Mouse (Mus musculus): ENCODE results near the gene Ciao1. TPM values are rescaled to one million over a fixed set of nuclear protein-coding genes. Genes with fewer than 3 reads are reported as not detected.
"Not testable (repeated sequence)": the region's sequence is repeated elsewhere in the genome, so short reads cannot be mapped to it uniquely, and the experiment has no call there.

Gene Ciao1
- total RNA-seq (2017), result 34.3 and 35.6 TPM in 2 replicates

GRCm38 (mm10) chr2:127247592-127248333, at the start of gene Ciao1, which contains the start of gene Tmem127:
TSS of gene Ciao1 (minus strand) at chr2:127247816.
TSS of gene Tmem127 (plus strand) at chr2:127247908.
- ATAC-seq (replicated peaks in 1 of 2; ENCODE audit: insufficient read depth in 1 of 2, low FRiP score in 2 of 2, low TSS enrichment in 1 of 2, low read depth in 1 of 2, poor library complexity in 2 of 2, severe bottlenecking in 2 of 2), result peak; percentile 97

DNA sequence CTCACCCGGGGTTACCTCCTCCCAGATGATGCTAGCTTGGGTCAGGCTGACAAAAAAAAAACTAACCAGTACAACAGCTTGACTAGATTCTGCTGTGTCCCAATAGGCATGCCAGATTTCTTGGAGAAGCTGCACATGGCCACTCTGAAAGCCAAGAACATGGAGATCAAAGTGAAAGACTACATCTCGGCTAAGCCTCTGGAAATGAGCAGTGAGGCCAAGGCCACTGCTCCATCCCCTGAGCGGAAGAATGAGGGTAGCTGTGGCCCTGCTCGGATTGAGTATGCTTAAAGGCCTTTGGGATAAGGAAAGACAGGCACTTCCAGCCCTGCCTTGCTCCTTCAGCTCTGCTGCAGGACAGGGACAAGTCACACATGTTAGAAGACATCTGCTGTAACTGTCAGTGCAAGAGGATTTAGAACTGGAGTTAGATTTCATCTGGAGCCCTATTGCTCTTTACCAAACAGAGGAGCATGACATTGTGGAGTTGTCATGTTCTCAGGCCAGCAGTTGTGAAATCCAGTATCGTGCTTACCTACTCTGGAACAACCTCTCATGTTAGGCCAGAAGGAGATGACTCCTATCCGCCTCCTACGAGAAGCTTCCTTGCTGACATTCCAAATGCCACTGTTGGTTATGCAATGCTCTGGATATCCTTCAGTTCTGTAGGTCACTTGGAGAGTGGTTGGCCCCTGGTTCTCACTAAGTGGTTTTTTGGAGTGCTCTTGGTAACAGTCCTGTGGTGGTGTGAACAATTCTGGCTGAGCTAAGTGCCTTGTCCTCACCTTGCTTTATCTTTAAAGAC, 49.6 kb upstream of the Ciao1 start:
- ATAC-seq (replicated peaks in 1 of 2; ENCODE audit: insufficient read depth in 1 of 2, low FRiP score in 2 of 2, low TSS enrichment in 1 of 2, low read depth in 1 of 2, poor library complexity in 2 of 2, severe bottlenecking in 2 of 2), result no peak

- ATAC-seq (replicated peaks in 1 of 2; ENCODE audit: insufficient read depth in 1 of 2, low FRiP score in 2 of 2, low TSS enrichment in 1 of 2, low read depth in 1 of 2, poor library complexity in 2 of 2, severe bottlenecking in 2 of 2), result no peak
These were observed 44.6 kb upstream of the Ciao1 start for GRCm38 (mm10) chr2:127292250-127292649.

DNA sequence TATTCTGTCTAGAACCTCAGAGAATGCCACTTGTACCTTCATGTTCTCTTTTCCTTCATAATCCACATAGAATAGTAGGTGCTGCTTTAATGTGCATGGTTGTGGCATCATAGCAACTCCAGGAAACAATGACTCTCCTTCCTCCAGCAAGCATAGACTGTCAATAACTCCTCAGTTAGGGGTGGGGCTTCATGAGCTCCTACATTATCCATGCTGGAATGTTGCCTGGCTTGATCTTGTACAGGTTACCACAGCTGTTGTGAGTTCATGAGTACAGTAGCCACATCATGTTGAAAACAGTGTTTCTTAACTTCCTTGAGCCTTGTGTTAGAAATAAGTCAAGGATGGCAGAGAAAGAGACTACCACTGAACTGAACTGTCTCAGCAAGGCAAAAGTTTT, 30.5 kb upstream of the Ciao1 start:
- ATAC-seq (replicated peaks in 1 of 2; ENCODE audit: insufficient read depth in 1 of 2, low FRiP score in 2 of 2, low TSS enrichment in 1 of 2, low read depth in 1 of 2, poor library complexity in 2 of 2, severe bottlenecking in 2 of 2), result peak in 1 of 2 experiments; percentile 36; a peak in 1 of 4 replicates

DNA sequence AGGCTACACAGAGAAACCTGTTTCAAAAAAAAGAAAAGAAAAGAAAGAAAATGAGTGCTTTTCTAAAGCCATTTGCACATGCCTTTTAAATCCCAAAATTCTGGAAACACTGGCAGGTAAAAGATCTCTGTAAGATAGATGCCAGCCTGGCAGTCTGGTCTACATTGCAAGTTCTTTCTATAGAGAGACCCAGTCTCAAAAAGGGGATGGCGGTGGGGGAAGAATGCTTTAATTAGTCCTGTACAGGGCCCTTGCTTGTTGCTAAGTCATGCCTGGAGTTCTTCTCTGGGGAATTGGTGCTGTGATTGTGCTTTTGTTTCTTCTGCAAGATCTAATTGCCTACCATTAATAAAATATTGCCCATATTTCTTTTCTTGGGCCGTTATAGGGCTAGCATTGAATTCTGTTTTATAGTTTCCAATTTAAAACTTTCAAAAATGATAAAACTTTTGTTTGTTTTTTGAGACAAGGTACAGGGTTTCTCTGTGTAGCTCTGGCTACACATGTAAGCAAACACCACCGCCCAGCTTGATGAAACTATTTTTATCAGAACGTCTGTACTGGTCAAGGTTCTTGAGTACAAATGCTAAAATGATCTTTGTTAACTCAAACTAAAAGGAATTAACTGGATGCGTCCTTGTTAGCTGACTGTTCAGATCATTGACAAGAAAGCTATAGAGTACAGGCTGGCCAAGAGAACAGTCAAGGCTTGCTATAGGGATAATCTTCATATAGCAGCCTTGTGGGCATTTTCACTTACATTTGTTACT, 28.1 kb upstream of the Ciao1 start:
- no peak for ATAC-seq (replicated peaks in 1 of 2; ENCODE audit: insufficient read depth in 1 of 2, low FRiP score in 2 of 2, low TSS enrichment in 1 of 2, low read depth in 1 of 2, poor library complexity in 2 of 2, severe bottlenecking in 2 of 2)

DNA sequence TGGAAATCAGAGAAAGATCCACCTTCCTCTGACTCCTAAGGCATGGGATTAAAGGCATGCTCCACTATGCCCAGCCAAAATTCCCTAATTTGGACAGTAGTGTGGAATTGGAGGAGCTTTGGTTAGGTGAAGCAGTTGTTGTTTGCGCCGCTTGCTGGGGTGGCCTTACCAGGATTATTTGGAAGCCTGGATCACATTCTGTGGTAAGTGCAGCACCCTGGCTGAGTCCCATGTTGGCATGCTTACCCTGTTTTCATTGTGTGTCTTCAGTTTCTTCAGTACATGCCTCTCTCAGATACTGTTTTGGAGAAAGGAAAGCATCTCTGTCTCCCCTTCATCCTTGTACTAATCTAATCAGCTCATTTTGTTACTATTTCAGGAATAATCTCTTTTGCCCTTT, 27.0 kb upstream of the Ciao1 start:
- no peak for ATAC-seq (replicated peaks in 1 of 2; ENCODE audit: insufficient read depth in 1 of 2, low FRiP score in 2 of 2, low TSS enrichment in 1 of 2, low read depth in 1 of 2, poor library complexity in 2 of 2, severe bottlenecking in 2 of 2)

- no peak for ATAC-seq (replicated peaks in 1 of 2; ENCODE audit: insufficient read depth in 1 of 2, low FRiP score in 2 of 2, low TSS enrichment in 1 of 2, low read depth in 1 of 2, poor library complexity in 2 of 2, severe bottlenecking in 2 of 2)
These were observed 25.2 kb upstream of the Ciao1 start for GRCm38 (mm10) chr2:127272806-127273205.

DNA sequence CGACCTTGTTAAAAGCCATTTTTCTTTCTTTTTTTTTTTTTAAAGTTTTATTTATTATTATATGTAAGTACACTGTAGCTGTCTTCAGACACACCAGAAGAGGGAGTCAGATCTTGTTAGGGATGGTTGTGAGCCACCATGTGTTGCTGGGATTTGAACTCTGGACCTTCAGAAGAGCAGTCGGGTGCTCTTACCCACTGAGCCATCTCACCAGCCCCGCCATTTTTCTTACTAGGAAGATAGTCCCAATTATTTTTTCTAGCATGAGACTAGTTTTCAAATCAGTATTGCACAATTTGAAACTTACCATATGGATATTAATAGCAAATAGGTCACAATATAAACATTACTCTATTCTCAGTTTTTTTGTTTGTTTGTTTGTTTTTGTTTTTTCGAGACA, 24.4 kb upstream of the Ciao1 start:
- not testable (repeated sequence) for ATAC-seq (replicated peaks in 1 of 2; ENCODE audit: insufficient read depth in 1 of 2, low FRiP score in 2 of 2, low TSS enrichment in 1 of 2, low read depth in 1 of 2, poor library complexity in 2 of 2, severe bottlenecking in 2 of 2)

DNA sequence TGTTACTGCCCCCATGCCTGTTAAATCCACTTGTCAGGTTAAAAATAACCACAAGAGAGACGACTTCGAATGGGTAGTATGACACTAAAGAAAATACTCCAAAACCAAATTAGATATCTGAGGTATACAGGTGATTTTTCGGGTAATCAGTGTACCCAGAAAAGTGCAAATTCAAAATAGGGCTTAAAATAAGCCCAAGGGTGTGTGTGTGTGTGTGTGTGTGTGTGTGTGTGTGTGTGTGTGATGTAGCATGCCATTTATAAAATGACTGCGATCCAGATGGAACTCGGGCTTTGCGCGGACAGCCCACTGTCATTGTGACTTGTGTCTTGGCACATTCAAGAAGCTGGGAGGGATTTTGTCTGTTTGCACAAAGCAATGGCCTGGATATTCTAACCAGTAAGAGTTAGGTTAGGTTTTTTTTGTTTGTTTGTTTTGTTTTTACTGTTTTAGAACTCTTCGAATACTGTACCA, 23.5 kb upstream of the Ciao1 start:
- ATAC-seq (replicated peaks in 1 of 2; ENCODE audit: insufficient read depth in 1 of 2, low FRiP score in 2 of 2, low TSS enrichment in 1 of 2, low read depth in 1 of 2, poor library complexity in 2 of 2, severe bottlenecking in 2 of 2), result no peak

- ATAC-seq (replicated peaks in 1 of 2; ENCODE audit: insufficient read depth in 1 of 2, low FRiP score in 2 of 2, low TSS enrichment in 1 of 2, low read depth in 1 of 2, poor library complexity in 2 of 2, severe bottlenecking in 2 of 2), result peak; percentile 53 to 79
These were observed 22.9 kb upstream of the Ciao1 start for GRCm38 (mm10) chr2:127270300-127271041.

GRCm38 (mm10) chr2:127269491-127270299, 22.1 kb upstream of the Ciao1 start, which contains the start of gene Stard7:
TSS of gene Stard7 (plus strand) at chr2:127270218.
- ATAC-seq (replicated peaks in 1 of 2; ENCODE audit: insufficient read depth in 1 of 2, low FRiP score in 2 of 2, low TSS enrichment in 1 of 2, low read depth in 1 of 2, poor library complexity in 2 of 2, severe bottlenecking in 2 of 2), result peak; percentile 94 to 97

DNA sequence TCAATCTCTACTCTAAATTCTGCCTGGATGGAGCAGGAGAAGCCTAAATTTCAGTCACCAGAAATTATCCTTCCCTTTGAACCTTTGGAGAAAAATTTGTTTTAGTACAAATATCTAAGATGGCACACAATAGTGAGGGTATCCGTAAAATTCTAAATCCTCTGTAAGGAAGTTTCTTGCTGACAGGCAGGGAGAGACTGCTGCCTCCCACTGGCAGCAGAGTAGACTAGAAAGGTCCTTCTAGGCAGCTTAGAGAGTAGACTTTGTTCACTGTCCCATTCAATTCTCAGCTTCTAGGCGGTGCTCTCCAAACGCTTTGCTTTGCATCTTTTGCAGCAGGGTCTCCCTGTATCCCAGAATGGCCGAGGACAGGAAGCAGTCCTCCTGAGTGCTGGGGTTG, 20.2 kb upstream of the Ciao1 start:
- ATAC-seq (replicated peaks in 1 of 2; ENCODE audit: insufficient read depth in 1 of 2, low FRiP score in 2 of 2, low TSS enrichment in 1 of 2, low read depth in 1 of 2, poor library complexity in 2 of 2, severe bottlenecking in 2 of 2), result no peak

- ATAC-seq (replicated peaks in 1 of 2; ENCODE audit: insufficient read depth in 1 of 2, low FRiP score in 2 of 2, low TSS enrichment in 1 of 2, low read depth in 1 of 2, poor library complexity in 2 of 2, severe bottlenecking in 2 of 2), result no peak
These were observed 14.9 kb upstream of the Ciao1 start for GRCm38 (mm10) chr2:127262480-127262879.

GRCm38 (mm10) chr2:127259340-127259739, 11.7 kb upstream of the Ciao1 start:
- no peak for ATAC-seq (replicated peaks in 1 of 2; ENCODE audit: insufficient read depth in 1 of 2, low FRiP score in 2 of 2, low TSS enrichment in 1 of 2, low read depth in 1 of 2, poor library complexity in 2 of 2, severe bottlenecking in 2 of 2)

- ATAC-seq (replicated peaks in 1 of 2; ENCODE audit: insufficient read depth in 1 of 2, low FRiP score in 2 of 2, low TSS enrichment in 1 of 2, low read depth in 1 of 2, poor library complexity in 2 of 2, severe bottlenecking in 2 of 2), result no peak
These were observed 7.7 kb upstream of the Ciao1 start for GRCm38 (mm10) chr2:127255294-127255693.

- no peak for ATAC-seq (replicated peaks in 1 of 2; ENCODE audit: insufficient read depth in 1 of 2, low FRiP score in 2 of 2, low TSS enrichment in 1 of 2, low read depth in 1 of 2, poor library complexity in 2 of 2, severe bottlenecking in 2 of 2)
These were observed 7.1 kb upstream of the Ciao1 start for GRCm38 (mm10) chr2:127254604-127255134.
